Mouse (Mus musculus) kidney, adult 2 months (tissue): ENCODE measurements at regions not wholly inside any gene's neighbourhood (a gene's known extent, or its start where the extent isn't known, plus 50 kb on each side); places are given as distances from the start of the nearest gene placed in this dataset.

Experiments used
- CTCF ChIP-seq: fragments of 200-500 bp; conservative IDR thresholded peaks from 2 replicates; pipeline ENCODE4 v1.5.1; 2011; ENCODE audit warnings: low read depth, mild to moderate bottlenecking, control low read depth, low read length, moderate library complexity, mixed read lengths; ENCODE audit not compliant: insufficient read depth, insufficient read length
- POLR2A ChIP-seq: fragments of 200-500 bp; IDR thresholded peaks from one replicate; pipeline ENCODE4 v1.6.1; 2011; ENCODE audit warnings: low read depth, low read length, control low read depth

DNA sequence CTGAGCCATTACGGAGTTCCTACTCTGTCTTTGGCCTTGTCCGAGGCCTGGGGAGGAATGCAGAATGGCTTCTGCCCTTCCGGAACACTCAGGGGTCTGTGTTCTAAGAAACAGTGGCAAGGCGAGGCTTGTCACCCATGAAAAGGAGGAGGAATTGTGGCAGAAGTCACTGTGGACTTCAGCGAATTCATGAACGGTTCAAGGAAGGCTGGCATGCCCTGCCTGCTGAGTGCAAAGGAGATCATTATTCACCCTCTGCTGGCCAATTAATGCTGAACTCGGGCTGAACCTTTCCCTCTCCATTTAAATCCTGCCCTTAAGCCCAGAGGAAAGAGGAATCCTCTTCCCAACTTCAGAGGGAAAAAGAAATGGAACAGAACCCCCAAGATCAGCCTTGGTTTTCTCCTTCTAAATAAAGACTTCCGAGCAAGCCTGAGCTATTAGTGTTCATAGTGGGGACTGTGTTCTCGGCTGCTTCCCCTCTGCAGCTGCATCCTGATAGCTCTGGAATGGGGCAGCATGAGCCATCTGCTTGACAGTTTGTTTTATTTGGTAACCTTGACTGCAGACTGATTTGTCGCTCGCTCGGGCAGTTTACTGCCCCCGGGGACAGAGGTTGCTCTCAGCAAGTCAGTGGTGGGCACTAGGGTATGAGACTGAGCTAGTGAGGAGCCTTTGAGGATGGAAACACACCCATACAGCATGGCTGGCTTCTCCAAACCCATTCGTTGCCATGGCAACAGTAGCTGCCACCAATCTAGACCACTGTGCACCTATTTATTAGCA is 81.0 kb downstream of the Il9r start:
- no peak for TF ChIP-seq CTCF
- no peak for TF ChIP-seq POLR2A
